Mouse (Mus musculus): ENCODE measurements around the gene Dmxl2.

- TF ChIP-seq CTCF (IDR thresholded peaks at IDR 0.05; ENCODE audit: extremely low read depth, insufficient read length, insufficient replicate concordance, low read depth, low read length), result no peak
- TF ChIP-seq POLR2A (IDR thresholded peaks at IDR 0.05; ENCODE audit: low read depth, low read length), result no peak
These were observed 29.4 kb upstream of the Dmxl2 start for GRCm38 (mm10) chr9:54530836-54531235.
